Mouse (Mus musculus): ENCODE results near the gene Azin2. TPM values are rescaled to one million over a fixed set of nuclear protein-coding genes. Genes with fewer than 3 reads are reported as not detected.
A peak's percentile ranks its signal among the peaks of the same experiment; 100 is the strongest.

The Azin2 gene
- polyA plus RNA-seq, 1 experiment from 2014 or later, result 7.4 TPM

DNA sequence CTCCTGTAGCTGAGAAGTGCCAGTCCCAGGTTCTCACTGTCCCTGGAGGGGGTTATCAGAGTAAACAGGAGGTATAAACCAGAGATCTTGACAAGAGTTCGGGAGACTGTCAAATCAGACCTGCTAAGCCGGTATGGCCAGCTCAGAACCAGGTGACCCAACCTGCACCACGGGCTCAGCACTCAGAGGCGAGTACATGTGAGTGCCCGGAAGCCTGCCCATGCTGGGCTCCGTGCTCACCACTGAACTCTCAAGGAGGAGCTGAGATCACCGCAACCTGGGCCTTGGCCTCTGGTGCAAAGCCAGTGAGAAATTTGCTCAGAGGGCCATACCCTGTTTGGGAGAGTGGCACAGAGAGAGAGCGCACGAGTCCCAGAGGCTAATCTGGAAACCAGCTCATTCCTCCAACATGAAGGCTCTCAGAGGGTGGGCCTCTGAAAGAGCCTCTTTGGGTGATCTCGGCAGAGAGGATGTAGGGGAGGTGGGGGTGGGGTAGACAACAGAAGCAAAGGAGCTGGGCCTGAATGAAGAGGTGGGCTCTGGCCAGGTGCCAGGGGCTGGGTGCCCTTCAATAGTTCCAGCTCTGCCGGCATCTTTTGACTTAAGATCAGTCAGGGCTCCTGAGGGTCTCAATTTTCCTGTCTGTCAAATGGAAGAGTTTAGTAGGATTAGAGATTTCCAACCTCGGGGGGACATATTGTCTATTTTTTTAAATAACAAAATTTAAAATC is 54.8 kb downstream of the Azin2 start:
- peaks cover 8 to 9% of the 10 kb centered on the region in 2 experiments; a peak in 1 of 4 replicates for H3K4me1 ChIP-seq (ENCODE audit: control insufficient read depth in 2 of 2, insufficient read depth in 2 of 2, low read length in 2 of 2)
- ATAC-seq (ENCODE audit: insufficient number of reproducible peaks, insufficient read depth, low FRiP score, low read depth), result no peak
- no peak overlapping the region for H3K9ac ChIP-seq (ENCODE audit: low read length)
- 62% methylated on average over 12 of the region's 12 CpGs for WGBS
- no peak overlapping the region for H3K4me3 ChIP-seq (ENCODE audit: control insufficient read depth in 1 of 2, insufficient read depth in 1 of 2, low read depth in 1 of 2, low read length in 2 of 2)
- no peaks in the 10 kb centered on the region for H3K9me3 ChIP-seq (ENCODE audit: control insufficient read depth, low read length)
- H3K4me2 ChIP-seq (ENCODE audit: low read length), result no peak overlapping the region
- no peaks in the 10 kb centered on the region for H3K27me3 ChIP-seq (ENCODE audit: control insufficient read depth, insufficient read depth, low read length)
- H3K27ac ChIP-seq (replicated peaks in 1 of 2; ENCODE audit: control insufficient read depth in 1 of 2, insufficient read depth in 1 of 2, low read depth in 2 of 2, low read length in 2 of 2), result no peak overlapping the region
- peaks cover 17% of the 10 kb centered on the region; the same call in 1 of the 2 replicates for H3K36me3 ChIP-seq (ENCODE audit: control insufficient read depth, insufficient read depth, low read length)

GRCm38 (mm10) chr4:128906757-128907156 is 55.5 kb downstream of the Azin2 start:
- 75% methylated on average over 8 of the region's 8 CpGs for WGBS
- Histone ChIP-seq H3K36me3 (ENCODE audit: control insufficient read depth, insufficient read depth, low read length) (peaks cover 17% of the 10 kb centered on the region; the same call in 1 of the 2 replicates), H3K27ac (replicated peaks in 1 of 2; ENCODE audit: control insufficient read depth in 1 of 2, insufficient read depth in 1 of 2, low read depth in 2 of 2, low read length in 2 of 2) (no peak overlapping the region), H3K27me3 (ENCODE audit: control insufficient read depth, insufficient read depth, low read length) (no peaks in the 10 kb centered on the region), H3K9me3 (ENCODE audit: control insufficient read depth, low read length) (no peaks in the 10 kb centered on the region), H3K4me3 (ENCODE audit: control insufficient read depth in 1 of 2, insufficient read depth in 1 of 2, low read depth in 1 of 2, low read length in 2 of 2) (no peak overlapping the region), H3K4me2 (ENCODE audit: low read length) (no peak overlapping the region), H3K9ac (ENCODE audit: low read length) (no peak overlapping the region), H3K4me1 (ENCODE audit: control insufficient read depth in 2 of 2, insufficient read depth in 2 of 2, low read length in 2 of 2) (peaks cover 8 to 9% of the 10 kb centered on the region in 2 experiments; a peak in 1 of 4 replicates)
- no peak for ATAC-seq (ENCODE audit: insufficient number of reproducible peaks, insufficient read depth, low FRiP score, low read depth)

- Histone ChIP-seq H3K9me3 (ENCODE audit: control insufficient read depth, low read length) (no peaks in the 10 kb centered on the region), H3K9ac (ENCODE audit: low read length) (no peak overlapping the region), H3K27ac (replicated peaks in 1 of 2; ENCODE audit: control insufficient read depth in 1 of 2, insufficient read depth in 1 of 2, low read depth in 2 of 2, low read length in 2 of 2) (no peak overlapping the region), H3K4me1 (ENCODE audit: control insufficient read depth in 2 of 2, insufficient read depth in 2 of 2, low read length in 2 of 2) (peaks cover 8 to 9% of the 10 kb centered on the region in 2 experiments; a peak in 1 of 4 replicates), H3K36me3 (ENCODE audit: control insufficient read depth, insufficient read depth, low read length) (peaks cover 20% of the 10 kb centered on the region; the same call in 1 of the 2 replicates), H3K27me3 (ENCODE audit: control insufficient read depth, insufficient read depth, low read length) (no peaks in the 10 kb centered on the region), H3K4me2 (ENCODE audit: low read length) (no peak overlapping the region), H3K4me3 (ENCODE audit: control insufficient read depth in 1 of 2, insufficient read depth in 1 of 2, low read depth in 1 of 2, low read length in 2 of 2) (no peak overlapping the region)
- ATAC-seq (ENCODE audit: insufficient number of reproducible peaks, insufficient read depth, low FRiP score, low read depth), result no peak
- WGBS, result 45% methylated on average over 8 of the region's 8 CpGs
Observed at GRCm38 (mm10) chr4:128905251-128905650, 57.0 kb downstream of the Azin2 start.

GRCm38 (mm10) chr4:128904035-128904800 is 58.0 kb downstream of the Azin2 start:
- Histone ChIP-seq H3K27ac (replicated peaks in 1 of 2; ENCODE audit: control insufficient read depth in 1 of 2, insufficient read depth in 1 of 2, low read depth in 2 of 2, low read length in 2 of 2) (no peak overlapping the region), H3K4me3 (ENCODE audit: control insufficient read depth in 1 of 2, insufficient read depth in 1 of 2, low read depth in 1 of 2, low read length in 2 of 2) (no peak overlapping the region), H3K9ac (ENCODE audit: low read length) (no peak overlapping the region), H3K36me3 (ENCODE audit: control insufficient read depth, insufficient read depth, low read length) (peaks cover 14% of the 10 kb centered on the region; the same call in 1 of the 2 replicates), H3K4me2 (ENCODE audit: low read length) (no peak overlapping the region), H3K27me3 (ENCODE audit: control insufficient read depth, insufficient read depth, low read length) (no peaks in the 10 kb centered on the region), H3K4me1 (ENCODE audit: control insufficient read depth in 2 of 2, insufficient read depth in 2 of 2, low read length in 2 of 2) (peaks cover 14 to 16% of the 10 kb centered on the region in 2 experiments), H3K9me3 (ENCODE audit: control insufficient read depth, low read length) (no peaks in the 10 kb centered on the region)
- no peak for ATAC-seq (ENCODE audit: insufficient number of reproducible peaks, insufficient read depth, low FRiP score, low read depth)
- WGBS, result 63% methylated on average over 8 of the region's 8 CpGs

DNA sequence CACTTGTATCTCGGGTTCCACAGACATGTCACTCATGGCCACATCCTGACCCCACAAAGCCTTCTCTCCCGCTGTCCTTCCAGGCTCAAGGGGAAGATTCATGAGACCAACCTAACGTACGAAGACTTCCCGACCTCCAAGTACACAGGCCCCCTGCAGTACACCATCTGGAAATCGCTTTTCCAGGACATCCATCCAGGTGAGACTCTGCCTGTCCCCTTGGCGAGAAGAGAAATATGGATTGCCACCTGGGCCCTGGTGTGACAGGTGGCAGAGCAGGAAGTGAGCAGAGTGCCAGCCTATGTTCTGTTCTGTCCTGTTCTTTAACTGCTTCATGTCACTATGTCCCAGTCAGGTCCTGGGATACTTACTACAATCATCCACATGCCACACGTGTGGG is 59.9 kb downstream of the Azin2 start:
- no peak for ATAC-seq (ENCODE audit: insufficient number of reproducible peaks, insufficient read depth, low FRiP score, low read depth)
- no peak overlapping the region for H3K4me2 ChIP-seq (ENCODE audit: low read length)
- peaks cover 12% of the 10 kb centered on the region; the same call in 1 of the 2 replicates for H3K36me3 ChIP-seq (ENCODE audit: control insufficient read depth, insufficient read depth, low read length)
- H3K4me1 ChIP-seq (ENCODE audit: control insufficient read depth in 2 of 2, insufficient read depth in 2 of 2, low read length in 2 of 2), result peaks cover 28 to 33% of the 10 kb centered on the region in 2 experiments
- H3K4me3 ChIP-seq (ENCODE audit: control insufficient read depth in 1 of 2, insufficient read depth in 1 of 2, low read depth in 1 of 2, low read length in 2 of 2), result no peak overlapping the region
- H3K9ac ChIP-seq (ENCODE audit: low read length), result no peak overlapping the region
- WGBS, result 85% methylated on average over 8 of the region's 8 CpGs
- H3K27ac ChIP-seq (replicated peaks in 1 of 2; ENCODE audit: control insufficient read depth in 1 of 2, insufficient read depth in 1 of 2, low read depth in 2 of 2, low read length in 2 of 2), result no peak overlapping the region
- no peaks in the 10 kb centered on the region for H3K9me3 ChIP-seq (ENCODE audit: control insufficient read depth, low read length)
- H3K27me3 ChIP-seq (ENCODE audit: control insufficient read depth, insufficient read depth, low read length), result no peaks in the 10 kb centered on the region

- no peak for ATAC-seq (ENCODE audit: insufficient number of reproducible peaks, insufficient read depth, low FRiP score, low read depth)
- Histone ChIP-seq H3K36me3 (ENCODE audit: control insufficient read depth, insufficient read depth, low read length) (peaks cover 12% of the 10 kb centered on the region; the same call in 1 of the 2 replicates), H3K4me1 (ENCODE audit: control insufficient read depth in 2 of 2, insufficient read depth in 2 of 2, low read length in 2 of 2) (peaks cover 28 to 33% of the 10 kb centered on the region in 2 experiments), H3K4me3 (ENCODE audit: control insufficient read depth in 1 of 2, insufficient read depth in 1 of 2, low read depth in 1 of 2, low read length in 2 of 2) (no peak overlapping the region), H3K27me3 (ENCODE audit: control insufficient read depth, insufficient read depth, low read length) (no peaks in the 10 kb centered on the region), H3K9me3 (ENCODE audit: control insufficient read depth, low read length) (no peaks in the 10 kb centered on the region), H3K9ac (ENCODE audit: low read length) (no peak overlapping the region), H3K4me2 (ENCODE audit: low read length) (no peak overlapping the region), H3K27ac (replicated peaks in 1 of 2; ENCODE audit: control insufficient read depth in 1 of 2, insufficient read depth in 1 of 2, low read depth in 2 of 2, low read length in 2 of 2) (no peak overlapping the region)
- 79% methylated on average over 14 of the region's 14 CpGs for WGBS
Observed at GRCm38 (mm10) chr4:128900484-128900883, 61.8 kb downstream of the Azin2 start.

GRCm38 (mm10) chr4:128899332-128899731 is 62.9 kb downstream of the Azin2 start:
- H3K27ac ChIP-seq (replicated peaks in 1 of 2; ENCODE audit: control insufficient read depth in 1 of 2, insufficient read depth in 1 of 2, low read depth in 2 of 2, low read length in 2 of 2), result peak overlapping the region; percentile 55 to 74
- peaks cover 12% of the 10 kb centered on the region; the same call in 1 of the 2 replicates for H3K36me3 ChIP-seq (ENCODE audit: control insufficient read depth, insufficient read depth, low read length)
- H3K27me3 ChIP-seq (ENCODE audit: control insufficient read depth, insufficient read depth, low read length), result no peaks in the 10 kb centered on the region

More at GRCm38 (mm10) chr4:128899332-128899731, 62.9 kb downstream of the Azin2 start:
- H3K4me1 ChIP-seq (ENCODE audit: control insufficient read depth in 2 of 2, insufficient read depth in 2 of 2, low read length in 2 of 2), result peaks cover 25 to 29% of the 10 kb centered on the region in 2 experiments
- no peak overlapping the region for H3K4me3 ChIP-seq (ENCODE audit: control insufficient read depth in 1 of 2, insufficient read depth in 1 of 2, low read depth in 1 of 2, low read length in 2 of 2)
- peak overlapping the region; percentile 20; the same call in 1 of the 2 replicates for H3K4me2 ChIP-seq (ENCODE audit: low read length)
- no peaks in the 10 kb centered on the region for H3K9me3 ChIP-seq (ENCODE audit: control insufficient read depth, low read length)
- 0% methylated on average over 6 of the region's 6 CpGs for WGBS
- peak overlapping the region; percentile 63 for H3K9ac ChIP-seq (ENCODE audit: low read length)
- peak; percentile 46; the same call in 1 of the 2 replicates for ATAC-seq (ENCODE audit: insufficient number of reproducible peaks, insufficient read depth, low FRiP score, low read depth)
